Mouse (Mus musculus): ENCODE measurements around the gene H2-Q7.
A peak's percentile ranks its signal among the peaks of the same experiment; 100 is the strongest.
"Not testable (repeated sequence)": the region's sequence is repeated elsewhere in the genome, so short reads cannot be mapped to it uniquely, and the experiment has no call there.

H2-Q7 gene

GRCm38 (mm10) chr17:35435577-35435976, 3.4 kb upstream of the H2-Q7 start:
- not testable (repeated sequence) for DNase-seq (ENCODE audit: low spot score in 2 of 2)

GRCm38 (mm10) chr17:35437386-35437936, 1.5 kb upstream of the H2-Q7 start:
- not testable (repeated sequence) for DNase-seq (ENCODE audit: low spot score in 2 of 2)

- not testable (repeated sequence) for DNase-seq (ENCODE audit: low spot score in 2 of 2)
These were observed 560 bp upstream of the H2-Q7 start for GRCm38 (mm10) chr17:35438395-35438794.

- not testable (repeated sequence) for DNase-seq (ENCODE audit: low spot score in 2 of 2)
These were observed 366 bp downstream of the H2-Q7 start for GRCm38 (mm10) chr17:35439295-35439747.

- DNase-seq (ENCODE audit: low spot score in 2 of 2): not testable (repeated sequence)
These were observed 1.1 kb downstream of the H2-Q7 start for GRCm38 (mm10) chr17:35439925-35440645.

- DNase-seq (ENCODE audit: low spot score in 2 of 2): not testable (repeated sequence)
These were observed 3.4 kb downstream of the H2-Q7 start for GRCm38 (mm10) chr17:35442376-35442775.

GRCm38 (mm10) chr17:35444510-35444909, 5.6 kb downstream of the H2-Q7 start:
- not testable (repeated sequence) for DNase-seq (ENCODE audit: low spot score in 2 of 2)

GRCm38 (mm10) chr17:35458247-35458646, 19.3 kb downstream of the H2-Q7 start:
- not testable (repeated sequence) for DNase-seq (ENCODE audit: low spot score in 2 of 2)

- DNase-seq (ENCODE audit: low spot score in 2 of 2): not testable (repeated sequence)
These were observed 21.8 kb downstream of the H2-Q7 start for GRCm38 (mm10) chr17:35460513-35461341.

GRCm38 (mm10) chr17:35465651-35466050, 26.7 kb downstream of the H2-Q7 start:
- not testable (repeated sequence) for DNase-seq (ENCODE audit: low spot score in 2 of 2)

GRCm38 (mm10) chr17:35468936-35469335, 30.0 kb downstream of the H2-Q7 start:
- not testable (repeated sequence) for DNase-seq (ENCODE audit: low spot score in 2 of 2)

- DNase-seq (ENCODE audit: low spot score in 2 of 2): no peak
These were observed 31.1 kb downstream of the H2-Q7 start, which contains the start of gene H2-Q10 for GRCm38 (mm10) chr17:35469842-35470751. Gene H2-Q10, plus strand, starts transcription at chr17:35470089.

- DNase-seq (ENCODE audit: low spot score in 2 of 2): peak in 1 of 2 experiments; percentile 9
These were observed 45.1 kb downstream of the H2-Q7 start for GRCm38 (mm10) chr17:35484066-35484465.

GRCm38 (mm10) chr17:35485702-35486101, 46.7 kb downstream of the H2-Q7 start:
- DNase-seq (ENCODE audit: low spot score in 2 of 2): no peak

GRCm38 (mm10) chr17:35486726-35487125, 47.8 kb downstream of the H2-Q7 start:
- no peak for DNase-seq (ENCODE audit: low spot score in 2 of 2)

GRCm38 (mm10) chr17:35488041-35488440, 49.1 kb downstream of the H2-Q7 start:
- no peak for DNase-seq (ENCODE audit: low spot score in 2 of 2)

- DNase-seq (ENCODE audit: low spot score in 2 of 2): no peak
These were observed 51.4 kb downstream of the H2-Q7 start for GRCm38 (mm10) chr17:35490320-35490719.
